Mouse (Mus musculus) skeletal muscle tissue, adult 2 months (tissue): ENCODE data around the gene Cd160.
A peak's percentile ranks its signal among the peaks of the same experiment; 100 is the strongest.

ENCODE experiments used
- DNase-seq: peaks from one replicate; pipeline ENCODE4 v3.0.0-alpha.2; 2012; ENCODE audit warnings: low read depth, low spot score

The Cd160 gene

DNA sequence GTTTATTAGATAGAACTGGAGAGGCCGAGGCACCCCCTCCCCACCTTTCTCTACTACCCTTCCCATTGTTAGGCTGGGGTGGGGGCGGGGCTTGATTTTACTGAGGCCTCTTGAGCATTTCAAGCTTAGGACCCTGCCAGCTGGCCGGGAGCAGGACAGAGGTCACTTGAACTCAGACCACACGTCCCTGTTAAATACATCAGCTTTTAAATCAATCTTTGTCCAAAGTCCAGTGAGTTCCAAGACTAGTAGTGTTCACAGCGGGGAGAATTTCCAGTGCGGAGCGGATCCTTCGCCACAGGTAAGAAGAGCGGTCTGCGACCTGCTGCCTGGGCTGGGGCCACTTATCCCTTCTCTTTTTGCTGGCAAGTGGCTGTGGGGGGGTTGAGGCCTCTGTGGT lies 705 bp upstream of the Cd160 start:
- DNase-seq: no peak

DNA sequence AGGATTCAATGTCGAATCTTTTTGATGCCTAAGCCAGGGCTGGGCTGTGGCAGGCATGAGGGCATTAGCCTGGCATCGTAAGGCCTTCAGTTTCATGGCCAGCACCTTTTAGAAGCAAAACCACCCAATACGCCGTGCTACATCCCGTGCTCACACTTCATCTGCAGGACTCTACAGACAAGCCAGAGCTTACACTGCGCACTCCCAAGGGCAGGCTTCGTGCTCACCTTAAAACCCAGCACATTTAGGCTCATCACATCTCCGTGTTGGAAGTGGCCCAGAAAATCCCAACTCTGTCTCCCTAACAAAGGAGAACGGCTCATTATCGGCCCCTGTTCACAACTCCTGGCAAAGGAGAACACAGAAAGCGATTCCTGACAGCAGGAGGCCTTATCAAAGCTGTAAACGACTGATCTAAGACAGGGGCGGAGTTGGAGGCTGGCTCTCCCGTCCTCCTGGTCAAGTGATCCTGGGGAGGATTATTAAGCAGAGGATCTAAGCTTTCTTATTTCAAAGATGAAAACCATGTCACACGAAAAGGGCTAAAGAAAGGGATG lies 765 bp downstream of the Cd160 start:
- DNase-seq: no peak

DNA sequence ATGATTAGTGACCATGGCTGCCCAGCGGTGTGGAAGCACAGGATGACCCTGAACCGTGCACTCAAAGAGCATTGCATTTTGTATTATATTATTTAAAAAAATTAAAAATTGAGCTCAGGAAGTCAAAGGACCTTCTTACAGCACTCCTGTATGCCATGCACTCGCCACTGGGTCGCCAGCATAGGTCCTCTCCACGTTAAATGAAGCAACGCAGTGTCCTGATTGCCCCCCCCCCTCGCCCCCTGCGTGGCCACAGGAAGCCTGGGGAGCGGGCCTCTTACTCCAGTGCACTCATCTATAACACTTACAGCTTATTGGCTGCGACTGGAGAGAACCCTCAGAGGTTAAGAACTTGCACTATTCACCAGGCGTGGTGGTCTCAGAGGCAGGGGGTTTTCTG lies 3.9 kb downstream of the Cd160 start:
- no peak for DNase-seq

DNA sequence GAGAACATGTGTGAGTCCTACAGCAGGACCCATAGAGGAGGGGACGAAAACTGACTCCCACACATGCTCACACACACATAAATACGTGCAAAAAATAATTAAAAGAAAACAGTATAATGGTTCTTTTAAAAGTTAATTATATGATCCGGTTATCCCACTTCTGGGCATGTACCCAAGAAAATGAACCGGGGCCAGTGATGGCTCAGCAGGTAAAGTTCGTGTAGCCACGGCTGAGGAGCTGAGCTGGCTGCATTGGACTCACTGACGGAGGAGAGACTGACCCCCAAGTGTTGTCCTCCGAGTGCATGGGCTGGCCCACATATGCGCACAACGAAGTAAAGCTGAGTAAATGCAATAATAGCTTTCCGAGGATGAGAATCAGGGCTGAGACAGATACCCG lies 4.5 kb downstream of the Cd160 start:
- no peak for DNase-seq

DNA sequence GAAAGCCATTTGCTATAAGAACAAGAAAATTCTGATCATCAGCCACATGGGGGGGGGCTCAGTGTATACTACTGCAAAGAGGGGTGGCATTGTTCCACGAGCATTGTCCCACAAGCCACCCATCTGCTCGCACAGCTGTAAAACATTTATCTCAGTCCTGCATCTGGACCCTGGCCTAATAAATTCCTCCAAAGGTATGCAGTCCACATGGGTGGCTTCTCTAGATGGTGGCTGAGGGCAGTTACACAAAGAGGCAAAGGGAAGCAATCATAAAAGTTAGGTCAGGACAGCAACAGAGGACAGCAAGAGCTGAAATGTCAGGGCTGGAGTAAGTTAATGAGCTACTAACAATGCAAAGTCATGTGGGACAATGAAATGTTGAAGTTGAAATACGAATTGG lies 5.5 kb downstream of the Cd160 start:
- no peak for DNase-seq

DNA sequence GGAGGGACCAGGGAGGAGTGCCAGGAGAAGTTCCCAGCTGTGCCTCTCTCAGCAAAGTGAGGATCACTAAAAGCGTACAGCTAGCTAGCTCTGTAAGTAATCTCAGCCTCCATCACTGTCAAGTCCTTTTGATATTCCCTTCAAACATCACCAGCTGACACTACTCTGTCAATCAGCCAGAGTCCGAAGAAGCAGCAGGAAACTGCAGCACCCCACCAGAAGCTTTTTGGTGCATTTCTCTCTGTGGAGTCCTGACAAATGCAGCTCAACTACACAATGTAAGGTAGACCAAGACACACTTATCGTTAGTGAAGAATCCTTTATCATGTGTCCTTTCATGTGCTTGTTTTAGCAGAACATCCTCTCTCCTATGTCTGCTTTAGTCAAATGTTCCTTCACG lies 7.6 kb downstream of the Cd160 start:
- DNase-seq: no peak

DNA sequence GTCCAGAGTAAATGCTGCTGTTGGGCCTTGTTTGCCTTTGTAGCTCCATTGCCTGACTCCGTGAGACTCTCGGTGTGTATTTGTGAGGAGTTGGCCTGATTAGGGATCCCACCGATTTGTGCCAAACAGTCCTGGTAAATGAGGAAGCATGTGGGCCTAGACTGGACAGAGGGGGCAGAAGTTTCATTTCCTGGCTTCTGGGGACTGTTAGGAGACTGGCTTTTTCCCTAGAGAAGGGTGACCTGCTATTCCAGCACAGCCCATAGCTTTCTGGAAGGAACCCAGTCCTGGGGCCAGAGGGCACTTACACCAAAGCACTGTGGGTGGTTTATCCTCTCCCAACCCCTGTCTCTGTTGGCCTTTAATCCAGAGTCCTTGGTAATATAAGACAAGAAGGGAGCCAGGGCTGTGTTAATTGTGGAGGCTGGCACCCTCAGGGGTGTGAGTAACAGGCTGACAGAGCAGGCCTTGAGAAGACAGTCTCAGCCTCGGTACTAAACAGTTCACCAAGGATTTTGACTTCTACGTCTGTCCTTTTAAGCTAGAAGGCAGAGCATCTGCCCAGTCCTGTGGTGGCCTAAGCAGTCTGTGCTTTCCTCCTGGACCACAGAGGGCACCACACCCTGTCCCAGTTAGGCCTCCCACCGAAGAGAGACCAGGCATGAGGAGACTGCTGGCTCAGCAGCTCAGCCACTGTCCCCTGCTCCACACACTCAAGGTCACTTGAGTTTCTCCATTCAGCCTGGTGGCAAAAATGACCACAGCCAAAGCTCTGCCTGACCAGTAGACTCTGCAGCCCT lies 8.8 kb downstream of the Cd160 start:
- no peak for DNase-seq

DNA sequence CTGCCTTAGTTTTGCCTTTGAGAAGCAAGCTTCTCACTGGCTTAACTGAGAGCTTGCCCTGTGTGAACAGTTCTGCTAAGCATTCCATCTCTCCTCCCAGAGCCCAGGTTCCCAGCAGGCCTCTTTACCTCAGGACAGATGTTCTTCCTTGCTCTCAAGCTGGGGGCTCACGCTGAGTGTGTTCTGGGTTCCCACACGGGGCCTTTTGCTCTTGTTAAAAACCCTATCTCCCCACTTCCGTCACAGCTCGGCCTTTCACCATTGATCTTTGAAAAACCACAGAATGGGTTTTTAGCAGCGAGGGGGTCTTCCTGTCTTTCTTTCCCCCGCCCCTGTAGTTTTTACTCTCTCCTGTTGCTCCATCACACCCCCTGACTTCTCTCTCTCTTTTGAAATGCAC lies 14.8 kb downstream of the Cd160 start:
- DNase-seq: no peak

DNA sequence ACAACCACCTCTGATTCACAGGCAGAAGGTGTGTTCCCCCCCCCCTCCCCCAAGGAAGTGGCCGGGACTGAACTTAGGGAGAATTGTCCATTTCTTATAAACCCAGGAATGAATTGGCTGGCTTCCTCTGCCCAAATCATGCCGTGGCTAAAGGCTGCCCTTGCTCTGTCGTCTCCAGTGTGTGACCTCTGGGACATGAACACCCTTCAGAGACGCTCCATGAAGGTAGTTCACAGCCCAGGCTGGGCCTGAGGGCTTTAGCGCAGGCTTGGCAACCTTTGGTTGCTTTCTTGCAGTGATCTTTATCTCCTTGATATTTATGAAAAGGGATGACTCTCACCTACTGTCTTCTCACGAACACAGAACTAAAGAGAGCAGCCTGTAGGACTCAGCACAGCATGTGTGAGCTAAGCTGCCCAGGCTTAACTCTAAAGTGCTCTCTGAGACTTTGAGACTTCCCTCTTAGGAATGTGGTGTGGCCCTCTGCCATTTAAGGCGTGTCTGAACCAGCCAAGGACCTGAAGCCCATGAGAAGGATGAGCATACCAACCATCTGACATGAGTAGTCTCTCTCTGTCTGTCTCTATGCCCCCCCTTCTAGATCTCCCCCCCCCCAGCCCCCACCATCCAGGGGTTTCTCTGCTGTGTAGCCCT lies 15.4 kb downstream of the Cd160 start:
- DNase-seq: no peak

DNA sequence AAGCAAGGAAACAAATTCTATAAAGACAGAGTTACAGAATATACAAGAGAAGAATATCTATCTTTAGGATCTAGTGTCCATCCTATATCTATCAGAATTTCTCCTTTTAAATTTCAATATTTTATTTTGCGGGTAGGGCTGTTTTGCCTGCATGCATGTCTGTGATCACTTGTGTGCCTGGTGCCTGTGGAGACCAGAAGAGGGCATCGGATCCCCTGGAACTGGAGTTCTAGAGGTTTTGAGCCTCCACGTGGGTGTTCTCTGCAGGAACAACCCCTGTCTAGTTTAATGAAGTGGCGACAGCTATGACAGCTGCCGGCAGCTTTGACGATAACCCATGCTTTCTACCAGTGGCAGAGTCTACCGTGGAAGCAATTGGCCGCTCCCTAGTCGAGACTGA lies 16.0 kb downstream of the Cd160 start:
- peak; percentile 25 for DNase-seq

DNA sequence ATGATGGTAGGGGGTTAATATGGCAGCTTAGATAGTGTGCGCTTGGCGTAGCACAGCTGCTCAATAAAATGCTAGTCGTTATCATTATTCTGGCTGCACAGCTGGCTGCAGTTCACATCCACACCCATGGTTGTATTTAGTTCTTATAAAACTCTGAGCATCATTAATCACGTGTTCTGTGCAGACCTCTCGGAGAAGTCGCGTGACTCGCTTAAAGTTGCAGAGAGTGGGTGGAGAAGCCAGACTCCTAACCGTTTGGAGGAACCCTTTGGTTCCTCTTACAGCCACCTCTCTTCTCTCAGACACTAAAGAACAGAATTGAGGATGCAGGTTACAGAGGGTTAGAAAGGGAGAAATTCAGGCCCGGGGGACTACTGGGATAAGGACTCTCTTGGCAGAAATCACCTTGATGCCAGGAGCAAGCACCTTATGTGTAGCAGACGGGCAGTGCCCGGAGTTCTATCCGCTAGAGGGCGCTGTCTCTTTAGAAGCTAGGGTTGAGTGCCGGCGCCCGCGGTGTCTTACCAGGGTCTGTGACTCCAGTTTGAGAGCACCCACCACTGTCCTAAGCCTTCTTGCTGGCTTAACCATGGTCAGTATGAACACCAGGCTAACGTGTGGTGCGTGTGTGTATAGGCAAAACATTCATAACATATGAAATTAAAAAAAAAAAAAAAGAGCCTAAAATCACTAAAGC lies 16.6 kb downstream of the Cd160 start:
- DNase-seq: peak; percentile 62

DNA sequence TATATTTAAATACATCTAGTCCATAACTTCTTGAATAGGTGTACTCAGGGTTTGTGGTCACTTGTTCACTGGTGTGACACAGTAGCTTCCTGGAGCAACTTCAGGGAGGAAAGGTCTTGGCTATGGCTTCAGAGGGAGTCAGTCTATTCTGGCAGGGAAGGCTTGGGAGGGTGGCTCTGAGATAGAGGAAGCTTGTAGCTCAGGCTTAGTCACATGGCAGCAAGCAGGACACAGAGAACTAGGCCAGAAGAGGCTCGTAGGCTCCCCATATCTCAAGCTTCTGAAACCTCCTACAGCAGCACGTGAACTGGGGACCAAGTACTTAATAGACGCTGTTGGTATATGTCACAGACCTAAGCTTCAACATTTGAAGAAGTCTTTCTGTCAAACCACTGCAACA lies 17.9 kb downstream of the Cd160 start:
- no peak for DNase-seq

DNA sequence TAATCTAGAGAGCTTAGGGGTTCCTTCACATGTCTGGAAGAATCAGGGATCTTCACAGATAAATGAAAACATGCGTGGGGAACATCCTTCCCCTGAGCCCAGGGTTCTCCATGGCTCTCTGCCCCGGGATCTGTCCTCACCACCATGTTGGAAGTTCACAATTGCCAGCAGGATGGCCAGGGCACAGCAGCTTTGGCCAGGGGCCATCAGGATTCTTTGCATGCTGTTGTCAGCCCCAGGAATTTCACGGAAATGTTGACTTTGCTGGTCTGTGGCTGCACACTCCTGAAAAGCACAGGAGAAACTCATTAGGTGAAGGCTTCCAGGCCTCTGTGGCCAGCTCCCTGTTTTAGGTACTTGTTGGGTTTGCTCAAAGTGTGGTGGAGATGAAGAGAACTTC lies 20.5 kb downstream of the Cd160 start:
- no peak for DNase-seq

DNA sequence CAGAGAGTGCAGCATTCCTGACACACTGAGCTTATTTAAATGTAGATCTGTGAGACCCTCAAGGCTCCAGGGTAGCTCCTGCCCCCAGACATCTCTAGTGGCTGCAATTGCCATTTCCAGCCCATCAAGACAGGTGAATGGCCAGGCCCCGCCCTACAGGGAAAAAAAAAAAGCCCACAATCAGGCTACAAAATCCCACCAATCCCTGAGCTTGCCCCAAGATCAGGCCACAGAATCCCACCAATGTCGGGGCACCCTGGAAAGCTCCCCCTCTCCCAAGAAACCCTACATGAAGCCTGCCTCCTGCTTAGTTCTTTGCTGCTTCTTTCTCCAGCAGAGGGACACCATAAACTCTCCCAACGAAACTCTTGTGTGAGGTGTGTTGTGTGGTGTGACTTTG lies 21.0 kb downstream of the Cd160 start:
- no peak for DNase-seq

DNA sequence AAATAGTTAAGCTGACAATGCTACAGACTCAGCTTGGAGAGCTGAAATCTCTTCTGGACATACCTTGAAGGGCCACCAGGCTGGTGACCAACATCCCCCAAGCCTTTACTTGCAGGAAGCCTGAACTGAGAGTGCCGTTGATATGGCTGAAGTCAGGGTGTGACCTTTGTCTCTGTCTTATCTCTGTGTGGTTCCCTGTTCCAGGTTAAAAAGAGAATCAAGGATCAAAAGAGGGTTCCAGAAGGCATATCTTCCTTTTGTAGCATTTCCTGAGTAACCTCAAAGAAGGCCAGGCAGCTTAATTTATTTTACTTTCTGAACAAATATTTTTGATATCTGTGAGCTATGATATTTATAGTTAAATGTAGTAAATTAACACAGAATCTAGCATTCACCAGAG lies 26.9 kb downstream of the Cd160 start:
- no peak for DNase-seq

DNA sequence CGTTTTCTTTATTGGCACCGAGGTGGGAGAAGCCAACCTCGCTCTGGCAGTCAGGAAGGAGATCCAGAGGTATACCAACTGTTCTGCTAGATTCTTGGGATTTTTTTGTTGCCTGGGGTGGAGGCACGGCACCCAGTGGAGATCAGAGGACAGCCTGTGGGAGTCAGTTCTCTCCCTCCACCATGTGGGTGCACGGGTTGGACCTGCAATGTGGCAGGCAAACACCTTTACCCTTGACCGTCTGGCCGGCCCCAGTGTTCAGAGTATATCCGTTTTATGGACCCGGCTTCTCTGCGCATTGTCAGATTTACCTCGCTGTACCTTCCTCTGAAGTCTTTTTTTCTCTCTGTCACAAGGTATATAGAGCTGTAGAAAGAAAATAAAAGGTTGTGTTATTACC lies 28.9 kb downstream of the Cd160 start:
- no peak for DNase-seq

DNA sequence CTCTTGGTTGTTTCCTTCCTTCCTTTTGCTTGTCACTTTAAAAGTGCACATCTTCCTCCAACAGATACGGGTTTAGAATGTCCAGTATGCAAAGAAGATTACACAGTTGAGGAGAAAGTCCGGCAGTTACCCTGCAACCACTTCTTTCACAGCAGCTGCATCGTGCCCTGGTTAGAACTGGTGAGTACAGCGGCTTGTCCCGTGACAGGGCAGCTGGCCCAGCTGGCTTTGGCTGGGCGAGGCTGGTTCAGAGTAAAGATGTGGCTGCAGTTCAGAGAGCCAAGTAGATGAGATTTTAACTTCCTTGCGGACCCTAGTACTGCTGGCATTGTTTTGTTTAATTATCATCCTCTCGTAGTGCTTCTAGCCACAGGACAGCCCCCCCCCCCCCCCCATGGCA lies 40.6 kb downstream of the Cd160 start:
- no peak for DNase-seq

DNA sequence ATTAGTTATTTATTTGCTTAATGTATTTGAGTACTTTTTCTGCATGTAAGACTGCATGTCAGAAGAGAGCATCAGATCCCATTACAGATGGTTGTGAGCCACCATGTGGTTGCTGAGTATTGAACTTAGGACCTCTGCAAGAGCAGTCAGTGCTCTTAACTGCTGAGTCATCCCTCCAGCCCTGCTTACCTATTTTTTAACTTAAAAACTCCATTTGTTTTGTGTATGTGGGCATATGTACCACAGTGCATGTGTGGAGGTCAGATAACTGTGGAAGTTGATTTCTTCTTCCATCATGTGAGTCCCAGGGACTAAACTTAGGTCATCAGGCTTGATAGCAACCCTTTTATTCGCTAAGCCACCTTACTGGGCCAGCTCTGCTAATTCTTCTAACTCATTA lies 41.4 kb downstream of the Cd160 start:
- no peak for DNase-seq

DNA sequence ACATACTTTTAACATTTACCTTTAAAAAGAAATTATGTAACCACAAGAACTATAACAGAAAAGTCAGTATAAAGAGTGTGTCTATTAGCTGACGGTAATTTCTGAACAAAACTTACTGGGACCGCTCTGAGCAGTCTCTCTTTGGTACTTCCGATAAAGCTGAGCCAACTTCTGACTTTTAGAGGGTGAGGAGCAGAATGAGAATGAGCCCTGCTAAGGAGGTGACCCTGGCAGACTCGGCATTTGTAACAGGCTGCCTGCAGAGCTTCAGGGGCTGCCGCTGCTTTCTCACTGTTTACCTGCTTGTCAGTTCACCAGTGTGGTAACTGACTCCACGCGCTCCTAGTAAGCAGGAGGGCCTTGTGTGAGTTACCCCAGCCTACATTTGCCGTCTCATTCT lies 46.9 kb downstream of the Cd160 start:
- no peak for DNase-seq

DNA sequence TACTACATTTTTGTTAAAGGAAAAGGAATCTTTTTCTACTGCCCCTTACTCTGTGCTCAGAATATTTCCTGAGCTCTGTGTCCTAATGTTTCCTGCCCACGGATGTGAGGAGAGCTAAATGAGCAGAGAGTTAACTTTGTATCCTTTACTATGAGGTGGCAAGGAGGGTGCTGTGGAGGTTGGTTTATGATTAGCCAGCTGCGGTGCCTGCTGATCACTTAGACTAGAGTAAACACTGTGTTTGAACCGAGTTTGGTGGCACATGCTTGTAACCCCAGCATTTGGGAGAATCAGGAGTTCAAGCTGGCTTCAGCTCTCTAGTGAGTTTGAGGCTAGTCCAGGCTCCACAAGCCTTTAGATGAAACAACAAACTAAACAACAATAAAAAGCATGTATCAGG lies 52.0 kb downstream of the Cd160 start:
- DNase-seq: no peak

DNA sequence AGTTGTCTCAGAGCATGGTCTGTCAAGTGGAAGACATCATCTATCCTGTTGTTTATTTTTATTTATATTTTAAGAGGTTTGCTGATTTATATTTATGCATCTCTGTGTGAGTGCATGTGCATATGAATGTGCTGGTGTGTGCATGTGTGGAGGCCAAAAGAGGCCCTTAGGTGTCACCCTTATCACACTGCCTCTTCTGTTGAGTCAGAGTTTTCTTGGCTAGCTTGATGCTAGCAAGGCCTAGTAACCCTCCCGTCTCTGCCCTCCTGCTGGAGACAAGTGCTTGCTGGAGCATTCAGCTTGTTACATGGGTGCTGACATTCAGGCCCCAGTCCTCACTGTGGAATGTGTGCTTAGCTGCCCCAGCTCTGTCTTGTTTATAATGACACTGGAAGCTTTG lies 56.2 kb downstream of the Cd160 start:
- no peak for DNase-seq

DNA sequence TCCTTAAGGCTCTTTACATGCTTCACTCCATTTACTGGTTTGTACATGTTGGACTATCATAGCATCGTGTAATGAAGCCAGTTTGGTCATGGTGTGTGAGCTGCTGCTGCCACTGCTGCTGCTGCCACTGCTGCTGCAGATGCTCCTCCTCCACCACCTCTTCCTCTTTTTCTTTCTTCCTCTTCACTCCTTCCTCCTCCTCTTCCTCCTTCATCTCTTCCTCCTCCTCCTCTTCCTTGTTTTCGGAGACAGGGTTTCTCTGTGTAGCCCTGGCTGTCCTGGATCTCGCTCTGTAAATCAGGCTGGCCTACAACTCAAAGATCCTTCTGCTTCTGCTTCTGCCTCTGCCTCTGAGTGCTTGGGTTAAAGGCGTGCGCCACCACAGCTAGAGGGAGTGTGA lies 59.2 kb downstream of the Cd160 start:
- no peak for DNase-seq

DNA sequence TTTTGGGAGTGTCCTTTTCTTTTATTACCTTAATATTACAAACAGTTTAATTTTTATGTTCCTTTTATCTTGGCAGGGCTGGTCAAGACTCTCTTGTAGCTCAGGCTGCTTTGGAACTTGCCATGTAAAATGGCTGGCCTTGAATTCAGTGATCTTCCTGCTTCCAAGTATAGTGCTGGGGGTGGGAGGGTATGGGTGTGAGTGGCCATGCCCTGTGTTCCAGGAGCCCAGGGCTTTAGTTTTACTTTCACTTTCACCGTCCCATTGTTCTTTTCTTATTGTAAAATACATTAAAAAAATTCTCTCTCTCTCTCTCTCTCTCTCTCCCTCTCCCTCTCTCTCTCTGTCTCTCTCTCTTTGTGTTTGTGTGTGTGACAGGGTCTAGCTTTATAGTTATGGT lies 64.6 kb downstream of the Cd160 start:
- no peak for DNase-seq
